Mouse (Mus musculus) layer of hippocampus, adult 8-10 months (tissue): ENCODE results near the gene Sesn1. TPM values are rescaled to one million over a fixed set of nuclear protein-coding genes. Genes with fewer than 3 reads are reported as not detected.
"Not testable (repeated sequence)": the region's sequence is repeated elsewhere in the genome, so short reads cannot be mapped to it uniquely, and the experiment has no call there.

Source experiments
- DNase-seq, 2 experiments: peaks; one replicate each; pipeline ENCODE4 v3.0.0; 2022; ENCODE audit warnings: low spot score in 2 of 2
- total RNA-seq, 4 experiments: library from RNA; stranded (reverse); gene quantifications; 2 replicates each; pipeline ENCODE4 v1.2.4; 2022

Sesn1 gene
- total RNA-seq, 4 experiments from 2014 or later = 44.0 to 53.3 (median 45.2) TPM

DNA sequence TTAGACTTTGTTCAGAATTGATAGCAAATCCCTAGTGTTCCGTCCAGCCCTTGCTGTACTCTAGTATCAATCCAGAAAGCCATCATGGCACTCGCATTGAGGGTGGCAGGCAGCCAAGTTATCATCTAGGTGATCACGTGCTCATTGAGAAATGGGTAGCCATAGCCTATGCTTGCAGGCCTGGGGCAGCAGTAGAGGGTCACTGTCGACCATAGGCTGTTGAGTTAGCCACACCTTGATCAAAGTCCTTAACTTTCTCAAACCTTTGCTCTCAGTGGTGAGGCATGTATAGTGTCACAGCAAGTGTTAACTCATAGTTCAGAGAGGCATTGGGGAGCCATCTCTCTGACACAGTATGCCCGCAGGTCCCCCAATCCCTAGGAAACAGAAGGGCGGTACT is 11.4 kb downstream of the Sesn1 start:
- DNase-seq = no peak

GRCm38 (mm10) chr10:41822573-41823281 is 13.0 kb downstream of the Sesn1 start:
- DNase-seq = no peak

GRCm38 (mm10) chr10:41823282-41823675 is 13.5 kb downstream of the Sesn1 start:
- not testable (repeated sequence) for DNase-seq

DNA sequence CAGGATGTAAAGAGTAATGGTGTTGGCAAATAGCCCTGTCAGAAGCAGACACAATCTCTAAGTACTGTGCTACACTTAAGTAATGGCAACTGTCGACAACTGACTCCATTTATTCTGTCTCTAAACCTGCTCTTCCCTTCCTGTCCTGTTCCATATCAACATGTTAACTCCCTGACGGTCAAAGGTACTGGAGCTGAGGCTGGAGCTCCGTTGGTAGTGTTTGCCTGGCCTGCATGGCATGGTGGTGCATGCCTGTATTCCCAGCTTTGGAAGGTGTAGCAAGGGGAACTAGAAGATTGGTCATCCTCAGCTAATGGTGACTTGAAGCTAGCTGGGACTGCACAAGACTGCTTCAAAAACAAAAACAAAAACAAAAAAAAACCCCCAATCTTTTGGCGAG is 14.2 kb downstream of the Sesn1 start:
- DNase-seq = no peak

DNA sequence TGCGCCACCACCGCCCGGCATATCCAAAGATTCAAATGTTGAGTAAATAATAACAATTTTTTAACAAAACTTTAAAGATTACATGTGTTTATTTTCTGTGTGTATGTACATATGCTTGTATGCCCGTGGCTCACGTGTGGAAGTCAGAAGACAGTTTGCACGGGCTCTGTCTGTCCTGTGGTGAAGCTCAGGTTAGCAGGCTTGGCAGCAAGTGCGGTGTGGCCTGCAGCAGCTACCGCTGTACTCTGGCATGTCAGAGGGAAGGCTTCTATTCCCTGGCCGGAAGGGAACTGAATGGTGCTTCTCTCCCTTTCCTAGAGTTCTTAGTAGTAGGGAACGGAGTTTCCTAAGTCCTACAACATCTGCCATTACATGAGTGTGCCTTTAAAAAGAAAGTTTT is 15.3 kb downstream of the Sesn1 start:
- DNase-seq = no peak

DNA sequence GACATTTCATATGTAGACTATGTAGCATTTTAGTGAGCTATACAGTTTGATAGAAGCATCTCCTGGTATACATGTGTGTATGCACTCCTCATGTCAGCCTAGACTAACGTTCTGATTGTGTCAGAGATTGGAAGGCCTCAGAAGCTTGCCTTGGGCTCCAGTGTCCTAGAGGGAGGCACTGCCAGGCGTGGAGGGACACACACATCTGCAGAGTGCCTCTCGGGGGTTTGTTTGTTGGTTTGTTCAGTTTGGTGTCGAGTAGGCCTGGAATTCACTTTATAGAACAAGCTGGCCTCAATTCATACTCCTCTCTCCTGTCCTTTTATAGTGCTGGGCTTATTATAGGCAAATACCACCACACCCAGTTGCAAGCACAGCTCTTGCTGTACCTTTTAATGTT is 16.3 kb downstream of the Sesn1 start:
- no peak for DNase-seq

DNA sequence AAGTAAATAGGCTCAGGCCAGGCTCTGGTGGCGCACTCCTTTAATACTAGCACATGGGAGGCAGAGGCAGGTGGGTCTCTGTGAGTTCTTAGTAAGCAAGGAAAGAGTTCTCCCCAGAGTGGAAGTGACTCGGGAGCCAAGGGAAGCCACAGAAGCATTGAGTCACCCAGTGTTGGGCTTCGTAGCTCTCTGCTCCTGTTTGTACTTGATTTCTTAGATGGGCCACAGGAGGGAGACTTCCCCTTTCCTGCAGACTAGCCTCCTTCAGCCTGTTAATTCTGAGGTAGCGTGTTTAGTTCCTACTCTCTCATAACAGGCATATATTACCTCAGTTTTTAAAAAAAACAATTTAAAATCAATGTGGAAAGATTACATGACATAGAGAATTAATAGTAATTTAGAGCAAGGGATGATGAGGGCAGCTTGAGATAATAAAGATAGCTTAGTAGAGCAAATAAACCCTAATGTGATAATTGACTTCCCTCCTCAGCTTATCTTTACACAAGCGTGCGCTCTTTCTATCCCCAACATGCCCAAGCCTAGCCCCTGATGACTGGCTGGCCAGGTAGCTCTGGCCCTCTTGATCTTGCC is 16.9 kb downstream of the Sesn1 start:
- no peak for DNase-seq

DNA sequence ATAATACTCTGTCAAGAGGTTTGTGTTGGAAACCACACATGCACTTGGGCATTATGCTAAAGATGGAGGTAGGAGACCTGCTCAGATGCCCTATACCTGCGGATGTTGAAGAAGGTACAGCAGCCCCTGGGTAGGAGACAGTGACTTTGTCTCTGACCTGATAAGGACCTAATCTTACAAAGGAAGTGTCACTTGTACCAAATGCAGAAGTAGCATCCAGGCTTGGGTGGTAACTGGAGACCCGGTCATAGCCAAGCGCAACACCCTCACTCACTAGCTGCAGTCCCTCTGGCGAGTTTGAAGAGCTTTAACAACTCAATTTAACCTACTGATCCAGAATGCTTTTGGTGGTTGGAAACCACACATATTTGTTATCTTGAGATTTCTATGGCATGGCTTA is 18.0 kb downstream of the Sesn1 start:
- no peak for DNase-seq

DNA sequence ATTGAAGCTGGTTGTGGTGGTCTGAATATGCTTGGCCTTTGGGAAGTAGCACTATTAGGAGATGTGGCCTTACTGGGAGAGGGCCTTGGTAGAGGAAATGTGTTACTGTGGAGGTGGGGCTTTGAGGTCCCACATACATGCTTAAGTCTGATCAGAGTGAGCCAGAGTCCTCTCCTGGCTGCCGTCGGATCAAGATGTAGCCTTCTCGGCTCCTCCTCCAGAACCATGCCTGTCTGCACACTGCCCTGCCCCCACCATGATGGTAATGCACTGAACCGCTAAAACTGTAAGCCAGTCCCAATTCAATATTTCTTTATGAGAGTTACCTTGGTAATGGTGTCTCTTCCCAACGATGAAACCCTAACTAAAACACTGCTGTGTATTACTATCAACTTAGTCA is 19.5 kb downstream of the Sesn1 start:
- no peak for DNase-seq

DNA sequence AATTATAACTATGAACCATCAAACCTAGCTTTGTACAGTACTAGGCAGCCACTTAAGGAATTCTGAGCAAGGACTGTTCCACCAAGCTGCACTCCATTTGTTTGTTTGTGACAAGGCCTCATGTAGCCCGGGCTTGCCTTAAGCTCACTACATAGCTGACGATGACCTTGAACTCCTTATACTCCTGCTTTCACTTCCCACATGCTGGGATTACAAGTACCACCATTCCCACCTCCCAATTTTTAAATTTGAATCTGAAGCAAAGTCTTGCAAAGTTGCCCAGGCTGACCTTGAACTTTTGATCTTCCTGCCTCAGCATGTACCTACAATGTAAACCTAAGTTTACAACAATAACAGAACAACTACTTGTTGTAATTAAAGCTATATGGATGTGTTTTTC is 20.2 kb downstream of the Sesn1 start:
- DNase-seq = no peak

- DNase-seq = no peak
These were observed 20.7 kb downstream of the Sesn1 start for GRCm38 (mm10) chr10:41830445-41830844.

DNA sequence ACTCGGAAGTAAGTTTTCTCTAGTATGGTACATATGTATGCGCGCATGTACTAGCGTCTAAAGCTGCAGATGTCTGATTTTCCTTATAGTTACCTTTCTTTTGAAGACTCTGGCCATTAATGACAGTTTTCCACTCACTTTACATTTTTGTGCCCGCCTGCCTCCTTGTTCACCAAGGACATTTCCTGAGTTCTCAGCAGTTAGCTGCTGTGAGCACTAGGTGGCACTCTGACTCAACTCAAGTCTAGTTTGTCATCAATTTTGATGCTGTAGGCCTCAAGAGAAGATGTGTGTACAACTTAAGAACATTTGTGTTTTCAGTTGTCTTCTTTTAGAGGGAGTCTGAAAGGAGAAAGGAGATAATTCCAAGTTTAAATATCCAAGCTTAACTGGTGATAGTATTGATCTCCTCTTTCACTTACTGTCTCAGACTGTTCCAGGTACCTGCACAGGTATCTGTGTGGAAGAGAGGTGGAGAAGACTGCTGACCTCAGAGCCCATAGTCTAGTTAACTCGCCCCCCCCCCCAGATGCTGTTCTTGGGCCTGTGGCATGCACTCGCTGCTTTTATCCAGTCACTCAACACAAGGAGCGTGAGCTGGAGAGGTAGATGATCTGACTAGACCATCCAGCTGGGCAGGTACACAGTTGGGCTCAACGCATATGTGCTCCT is 21.3 kb downstream of the Sesn1 start:
- DNase-seq = peak; percentile 37 to 72

DNA sequence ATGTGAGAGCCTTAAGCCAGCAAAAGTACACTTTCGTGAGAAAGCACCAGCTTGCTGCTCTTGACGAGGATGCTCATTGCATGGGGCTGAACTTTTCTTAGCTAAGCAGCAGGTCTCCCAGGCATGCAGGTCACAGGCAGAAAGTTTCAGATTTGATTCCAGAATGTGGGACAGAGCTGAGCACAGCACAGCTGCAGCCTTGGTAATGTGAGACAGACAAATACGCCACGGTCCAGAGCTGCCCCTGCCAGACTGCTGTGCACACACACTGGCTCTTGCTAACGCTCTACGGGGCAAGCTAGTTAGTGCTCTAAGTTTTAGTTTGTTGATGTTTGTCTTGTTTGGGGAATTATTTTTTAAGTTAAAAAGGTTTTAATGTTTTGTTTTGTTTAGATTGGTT is 22.5 kb downstream of the Sesn1 start:
- DNase-seq = no peak

GRCm38 (mm10) chr10:41834131-41834530 is 24.4 kb downstream of the Sesn1 start:
- no peak for DNase-seq

GRCm38 (mm10) chr10:41838911-41839310 is 29.2 kb downstream of the Sesn1 start:
- no peak for DNase-seq

- DNase-seq = no peak
These were observed 38.0 kb downstream of the Sesn1 start for GRCm38 (mm10) chr10:41847737-41848136.

- DNase-seq = no peak
These were observed 39.0 kb downstream of the Sesn1 start for GRCm38 (mm10) chr10:41848721-41849120.

GRCm38 (mm10) chr10:41859820-41860219 is 50.1 kb downstream of the Sesn1 start:
- DNase-seq = no peak

GRCm38 (mm10) chr10:41860275-41860688 is 50.5 kb downstream of the Sesn1 start:
- DNase-seq = no peak

DNA sequence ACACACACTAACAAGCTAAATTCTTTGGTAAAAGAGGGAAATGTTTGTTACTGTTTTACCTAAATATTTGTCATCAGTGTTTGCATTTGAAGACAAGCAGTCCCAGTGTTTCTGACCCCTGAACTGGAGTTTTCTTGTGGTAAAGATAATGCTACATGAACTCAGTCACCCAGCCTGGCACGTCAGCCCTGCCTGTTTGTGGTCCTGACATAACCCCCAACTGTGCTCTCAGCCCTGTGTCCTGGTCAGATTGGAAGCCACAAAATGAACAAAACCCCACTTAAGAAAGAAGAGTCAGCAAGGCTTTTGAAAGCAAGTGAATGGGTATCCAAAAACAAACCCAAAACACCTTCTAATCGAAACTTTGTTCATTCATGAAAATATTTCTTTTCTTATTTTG is 53.3 kb downstream of the Sesn1 start:
- no peak for DNase-seq

GRCm38 (mm10) chr10:41866069-41866837 is 56.5 kb downstream of the Sesn1 start:
- no peak for DNase-seq

- DNase-seq = no peak
These were observed 57.1 kb downstream of the Sesn1 start for GRCm38 (mm10) chr10:41866838-41867154.
